Mouse (Mus musculus) lung, adult 10 weeks (tissue): Measurements from ENCODE around the gene Vsir. TPM values are rescaled to one million over a fixed set of nuclear protein-coding genes. Genes with fewer than 3 reads are reported as not detected.

Experiments
- polyA plus RNA-seq: library from polyadenylated mRNA; stranded (reverse); fragments of 350-450 nt; fragmentation: Illumina TruSeq; extraction: RNeasy Lipid Tissue Mini Kit (QIAGEN cat#74804); gene quantifications from one replicate; pipeline ENCODE4 v1.2.3, GENCODE M21; 2014; ENCODE audit warnings: low read depth, low replicate concordance; ENCODE audit not compliant: insufficient read depth

The Vsir gene
- 34.5 TPM for polyA plus RNA-seq

DNA sequence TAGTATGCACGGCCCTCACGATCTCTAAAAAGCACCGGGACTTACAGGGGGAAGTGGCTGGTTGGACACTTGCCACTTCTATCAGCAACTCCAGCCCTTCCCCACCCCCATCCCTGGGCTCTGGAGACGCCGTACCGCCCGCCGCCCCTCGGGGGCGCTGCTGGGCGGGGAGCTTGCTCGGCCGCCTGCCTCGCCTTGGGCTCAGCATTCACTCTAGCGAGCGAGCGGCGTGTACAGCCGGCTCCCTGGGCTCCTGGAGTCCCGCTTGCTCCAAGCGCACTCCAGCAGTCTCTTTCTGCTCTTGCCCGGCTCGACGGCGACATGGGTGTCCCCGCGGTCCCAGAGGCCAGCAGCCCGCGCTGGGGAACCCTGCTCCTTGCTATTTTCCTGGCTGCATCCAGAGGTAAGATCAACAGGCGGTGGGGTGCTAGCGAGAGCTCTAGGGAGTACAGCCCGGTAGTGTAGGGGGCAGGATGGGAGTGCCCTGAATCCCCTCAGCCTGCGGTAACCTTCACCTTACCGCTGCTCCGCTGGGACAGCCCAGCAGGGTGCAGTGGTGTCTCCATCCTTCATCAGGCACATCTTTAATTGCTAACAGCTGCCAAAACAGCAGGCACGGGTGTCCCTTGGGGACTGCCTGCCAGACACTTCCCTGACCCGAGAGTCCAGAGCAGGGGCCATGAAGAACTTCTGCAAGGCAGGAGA lies at the start of gene Vsir:
Vsir (plus strand) TSS at position 151 of the 705 bp plus-strand sequence.

DNA sequence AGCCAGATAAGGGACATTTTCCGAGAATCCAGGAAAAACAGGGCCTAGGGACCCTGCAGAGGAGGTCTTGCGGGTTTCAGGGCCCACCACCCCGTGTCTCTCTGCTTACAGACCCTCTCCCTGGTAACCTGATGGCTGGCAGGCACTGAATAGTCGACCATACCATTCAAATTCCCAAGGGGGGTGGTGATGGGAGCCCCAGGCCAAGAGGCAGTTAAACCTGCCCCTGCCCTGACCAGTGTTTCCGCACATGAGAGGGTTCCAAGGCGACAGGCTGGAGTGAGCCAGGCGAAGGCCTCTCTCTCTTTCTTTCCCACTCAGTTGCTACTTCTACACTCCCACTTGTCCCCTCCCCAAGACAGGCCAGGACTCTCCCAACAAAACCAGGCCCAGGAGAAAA lies 52.8 kb downstream of the Vsir start, which contains the start of gene Gm17455:
Gm17455 (plus strand) TSS at position 278 of the 400 bp plus-strand sequence.

Other genes with a start within 250 kb of the Vsir start
- 71.4 TPM for gene Spock2, start 240.6 kb upstream of the Vsir start, polyA plus RNA-seq
- gene Chst3, start 127.6 kb upstream of the Vsir start, polyA plus RNA-seq = 4.2 TPM
- gene Psap, start 69.2 kb upstream of the Vsir start, polyA plus RNA-seq = 592 TPM
- not detected for gene Gm17455, start 52.9 kb downstream of the Vsir start, polyA plus RNA-seq